22 mouse cellular contexts compared by ENCODE assay signal in genomic region chr15:97532346-97532910, GRCm38 (mm10).
A peak's percentile ranks its signal among the peaks of the same experiment; 100 is the strongest.
DNase-seq lines count a peak whose midpoint lies in the region; ATAC-seq and TF ChIP-seq lines count a peak whose summit lies in the region.
"Had no signal": no experiment of that assay in that cellular context is flagged by ENCODE, and none has a peak within 500 bp of the region (broad histone marks: within the 10 kb centered on the region; RNA-seq: fewer than 3 reads in every experiment).

No protein-coding gene starts in this region.

- TF ChIP-seq EP300 in lung, postnatal 0 days (IDR thresholded peaks at IDR 0.05): no peak

- no peak overlapping the region for H3K9ac ChIP-seq in lung, postnatal 0 days (replicated peaks; ENCODE audit: low read depth)
- no peak overlapping the region for H3K9ac ChIP-seq in hindbrain, embryonic 11.5 days (ENCODE audit: low read depth, low read length)
- H3K9ac ChIP-seq: embryonic facial prominence, embryonic 15.5 days; forebrain, embryonic 15.5 days; liver, embryonic 13.5 days; neural tube, embryonic 15.5 days had no signal

- H3K27me3 ChIP-seq in lung, postnatal 0 days (replicated peaks; ENCODE audit: insufficient read depth, low read length): no peaks in the 10 kb centered on the region
- H3K27me3 ChIP-seq in hindbrain, embryonic 11.5 days (ENCODE audit: control insufficient read depth, insufficient read depth, low read length): no peaks in the 10 kb centered on the region
- H3K27me3 ChIP-seq: embryonic facial prominence, embryonic 15.5 days; forebrain, embryonic 15.5 days; liver, embryonic 13.5 days; neural tube, embryonic 15.5 days had no signal

- WGBS in lung, postnatal 0 days: 62% methylated on average over 10 of the region's 10 CpGs
- 67% methylated on average over 10 of the region's 10 CpGs for WGBS in hindbrain, embryonic 11.5 days

- H3K4me2 ChIP-seq in lung, postnatal 0 days (replicated peaks; ENCODE audit: low read depth, low read length): no peak overlapping the region
- no peak overlapping the region for H3K4me2 ChIP-seq in hindbrain, embryonic 11.5 days (replicated peaks; ENCODE audit: low read depth, low read length)
- H3K4me2 ChIP-seq: embryonic facial prominence, embryonic 15.5 days; forebrain, embryonic 15.5 days; liver, embryonic 13.5 days; neural tube, embryonic 15.5 days had no signal

- no peak for ATAC-seq in lung, postnatal 0 days
- 0 out of 2 replicates have a peak, but pooled peaks have one; percentile 22 for ATAC-seq in common myeloid progenitor, adult 5-6 weeks (replicated peaks; ENCODE audit: low read depth, poor library complexity, severe bottlenecking)
- ATAC-seq in hindbrain, embryonic 11.5 days (ENCODE audit: low FRiP score): no peak
- ATAC-seq: forebrain, embryonic 15.5 days; hindbrain, embryonic 16.5 days had no signal

- H3K4me3 ChIP-seq in lung, postnatal 0 days (ENCODE audit: low read depth, low read length): no peak overlapping the region
- H3K4me3 ChIP-seq in hindbrain, embryonic 11.5 days (ENCODE audit: low read depth, low read length): no peak overlapping the region
- H3K4me3 ChIP-seq: embryonic facial prominence, embryonic 15.5 days; forebrain, embryonic 15.5 days; gastrocnemius, adult 2 months; liver, embryonic 13.5 days; midbrain, embryonic 10.5 days; neural tube, embryonic 15.5 days had no signal

- H3K27ac ChIP-seq in lung, postnatal 0 days (ENCODE audit: low read length): no peak overlapping the region
- no peak overlapping the region for H3K27ac ChIP-seq in hindbrain, embryonic 11.5 days (ENCODE audit: low read depth, low read length)
- H3K27ac ChIP-seq: embryonic facial prominence, embryonic 15.5 days; forebrain, embryonic 15.5 days; gastrocnemius, adult 2 months; liver, embryonic 13.5 days; midbrain, embryonic 10.5 days; neural tube, embryonic 15.5 days; stomach, postnatal 0 days had no signal

- no peaks in the 10 kb centered on the region for H3K4me1 ChIP-seq in lung, postnatal 0 days (ENCODE audit: insufficient read depth, low read depth, low read length)
- H3K4me1 ChIP-seq in hindbrain, embryonic 11.5 days (replicated peaks; ENCODE audit: control insufficient read depth, insufficient read depth, low read length): no peaks in the 10 kb centered on the region
- H3K4me1 ChIP-seq: embryonic facial prominence, embryonic 15.5 days; forebrain, embryonic 15.5 days; liver, embryonic 13.5 days; midbrain, embryonic 10.5 days had no signal

- DNase-seq in lung, postnatal 36 days: peak; percentile 7
- DNase-seq in lung, postnatal 0 days (ENCODE audit: low spot score): no peak
- peak; percentile 31 for DNase-seq in ES-CJ7 (ENCODE audit: low read depth, low spot score)
- peak; percentile 33 for DNase-seq in thymus, postnatal 25 days
- DNase-seq in hindbrain, embryonic 11.5 days (ENCODE audit: low spot score): no peak
- no peak for DNase-seq in left cerebral cortex, adult 11 months (ENCODE audit: low spot score)
- DNase-seq: cerebellum, adult 11-12 months; cerebellum, postnatal 36 days; gastrocnemius, adult 2 months; kidney, adult 2 months; layer of hippocampus, postnatal 36 days; left cerebral cortex, postnatal 4 days; liver, embryonic 13.5 days; lung, postnatal 14 days had no signal

- H3K9me3 ChIP-seq in lung, postnatal 0 days (ENCODE audit: low read length): no peaks in the 10 kb centered on the region
- no peaks in the 10 kb centered on the region for H3K9me3 ChIP-seq in hindbrain, embryonic 11.5 days (ENCODE audit: control insufficient read depth, low read length)
- H3K9me3 ChIP-seq: embryonic facial prominence, embryonic 15.5 days; forebrain, embryonic 15.5 days; liver, embryonic 13.5 days; midbrain, embryonic 10.5 days; neural tube, embryonic 15.5 days had no signal

- no peak for TF ChIP-seq CTCF in lung, postnatal 0 days (IDR thresholded peaks at IDR 0.05)

- no peaks in the 10 kb centered on the region for H3K36me3 ChIP-seq in lung, postnatal 0 days (ENCODE audit: insufficient read depth, low read length)
- no peaks in the 10 kb centered on the region for H3K36me3 ChIP-seq in hindbrain, embryonic 11.5 days (ENCODE audit: control insufficient read depth, insufficient read depth, low read length)
- H3K36me3 ChIP-seq: embryonic facial prominence, embryonic 15.5 days; forebrain, embryonic 15.5 days; G1E; liver, embryonic 13.5 days; midbrain, embryonic 10.5 days; neural tube, embryonic 15.5 days had no signal

Comparison
In these comparisons a context has a peak if more than half of its experiments do, and no peak if none do; other contexts are left out.
1. DNase-seq: peak in lung, postnatal 36 days (single experiment), ES-CJ7 (single experiment) and thymus, postnatal 25 days (single experiment); none in lung, postnatal 0 days (single experiment), hindbrain, embryonic 11.5 days (single experiment) and left cerebral cortex, adult 11 months (single experiment).